Mouse (Mus musculus): ENCODE measurements at regions not wholly inside any gene's neighbourhood (a gene's known extent, or its start where the extent isn't known, plus 50 kb on each side); places are given as distances from the start of the nearest gene placed in this dataset.

DNA sequence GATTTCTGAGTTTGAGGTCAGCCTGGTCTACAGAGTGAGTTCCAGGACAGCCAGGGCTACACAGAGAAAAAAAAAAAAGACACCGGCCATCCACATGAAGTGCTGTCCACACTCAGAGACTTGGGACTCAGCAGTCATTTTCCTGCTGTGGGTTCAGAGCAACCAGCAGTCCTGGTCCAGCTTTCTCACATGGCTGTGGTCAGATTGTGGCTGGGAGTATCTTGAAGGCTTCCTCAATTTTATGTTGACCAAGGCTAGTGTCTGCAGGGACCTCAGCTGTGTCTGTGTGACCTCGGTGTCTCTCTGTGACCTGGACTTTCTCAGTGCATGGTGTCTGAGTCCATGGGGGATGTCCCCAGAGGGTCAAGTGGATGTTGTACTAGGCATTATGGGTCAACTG, 90.7 kb upstream of the Runx3 start:
- in situ Hi-C loops (cut with MboI; ENCODE audit: low pct_unique_long_range_greater_than_20kb in 1 of 2, low sequenced_read_pairs in 2 of 2, unreplicated experiment in 1 of 2) = no loop called here

DNA sequence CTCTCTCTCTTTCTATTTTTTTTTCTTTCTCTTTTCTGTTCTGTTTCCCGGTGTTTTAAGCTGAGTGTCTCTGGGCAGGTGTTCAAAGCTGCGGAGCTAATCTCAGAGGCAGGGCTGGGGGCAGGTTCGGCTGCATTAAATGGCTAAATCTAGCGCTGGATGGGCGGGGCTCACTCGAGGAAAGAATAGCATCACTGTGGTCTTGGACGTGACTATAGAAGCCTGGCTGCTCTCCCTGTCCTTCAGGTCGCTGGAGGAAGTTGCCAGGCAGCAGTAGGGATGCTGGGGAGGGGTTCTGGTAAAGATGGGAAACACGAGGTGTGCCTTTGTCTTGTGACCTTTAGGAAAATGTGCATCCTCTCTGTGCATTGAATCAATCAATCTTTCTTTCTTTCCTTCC, 88.0 kb upstream of the Runx3 start:
- in situ Hi-C loops (cut with MboI; ENCODE audit: low pct_unique_long_range_greater_than_20kb in 1 of 2, low sequenced_read_pairs in 2 of 2, unreplicated experiment in 1 of 2) = no loop called here

DNA sequence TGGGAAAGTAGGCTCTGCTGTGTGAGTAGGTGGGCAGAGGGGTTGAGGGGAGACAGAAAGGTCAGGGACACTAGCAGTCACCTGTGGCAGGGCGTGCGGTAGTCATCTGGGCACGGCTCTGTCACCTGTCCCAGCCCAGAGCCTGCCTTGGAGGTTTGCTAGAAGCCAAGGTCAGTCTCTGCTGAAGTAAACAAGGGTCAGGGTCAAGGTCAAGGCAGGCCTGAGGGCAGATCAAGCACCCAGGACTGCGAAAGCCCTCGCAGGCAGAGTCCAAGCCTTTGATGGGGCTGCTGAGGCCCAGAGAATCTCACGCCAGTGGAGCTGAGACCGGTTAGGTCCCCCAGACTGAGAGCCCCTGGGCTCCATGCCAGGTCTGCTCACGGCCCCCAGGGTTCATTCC, 87.2 kb upstream of the Runx3 start:
- in situ Hi-C loops (cut with MboI; ENCODE audit: low pct_unique_long_range_greater_than_20kb in 1 of 2, low sequenced_read_pairs in 2 of 2, unreplicated experiment in 1 of 2) = no loop called here

DNA sequence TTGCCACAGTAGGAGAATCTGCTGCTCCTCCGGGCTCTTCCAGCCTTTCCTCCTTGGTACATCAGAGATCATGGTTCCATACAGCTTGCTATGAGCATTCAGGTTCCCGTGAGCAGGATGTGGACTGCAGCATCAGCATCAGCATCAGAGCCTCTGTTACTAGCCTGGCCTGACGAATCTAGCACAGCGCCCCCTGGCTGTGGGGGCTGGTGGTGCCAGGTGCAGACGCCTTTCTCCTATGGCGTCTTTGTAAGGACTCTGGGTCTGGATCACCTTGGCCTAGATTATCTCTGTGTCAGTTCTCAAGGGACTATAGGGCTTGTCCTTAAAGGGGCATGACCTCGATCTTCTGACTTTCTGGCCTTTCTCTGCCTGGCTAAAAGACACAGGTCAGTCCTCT, 86.0 kb upstream of the Runx3 start:
- in situ Hi-C loops (cut with MboI; ENCODE audit: low pct_unique_long_range_greater_than_20kb in 1 of 2, low sequenced_read_pairs in 2 of 2, unreplicated experiment in 1 of 2) = no loop called here

DNA sequence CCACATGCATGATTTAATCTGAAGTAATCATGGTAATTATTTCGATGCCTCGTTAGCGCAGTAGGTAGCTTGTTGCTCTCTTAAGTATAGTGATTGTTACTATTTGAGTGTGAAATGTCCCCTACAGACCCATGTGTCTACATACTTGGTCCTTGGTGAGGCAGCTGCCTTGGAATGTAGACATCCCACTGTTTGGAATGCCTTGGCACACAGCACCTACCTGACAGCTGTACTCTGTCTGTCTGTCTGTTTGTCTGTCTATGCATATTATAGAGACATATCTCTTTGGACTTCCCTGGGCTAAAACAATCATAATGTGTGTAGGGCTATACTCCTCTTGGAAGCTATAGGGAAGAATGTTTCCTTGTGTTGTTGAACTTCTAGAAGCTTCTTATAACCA, 83.7 kb upstream of the Runx3 start:
- in situ Hi-C loops (cut with MboI; ENCODE audit: low pct_unique_long_range_greater_than_20kb in 1 of 2, low sequenced_read_pairs in 2 of 2, unreplicated experiment in 1 of 2) = no loop called here

DNA sequence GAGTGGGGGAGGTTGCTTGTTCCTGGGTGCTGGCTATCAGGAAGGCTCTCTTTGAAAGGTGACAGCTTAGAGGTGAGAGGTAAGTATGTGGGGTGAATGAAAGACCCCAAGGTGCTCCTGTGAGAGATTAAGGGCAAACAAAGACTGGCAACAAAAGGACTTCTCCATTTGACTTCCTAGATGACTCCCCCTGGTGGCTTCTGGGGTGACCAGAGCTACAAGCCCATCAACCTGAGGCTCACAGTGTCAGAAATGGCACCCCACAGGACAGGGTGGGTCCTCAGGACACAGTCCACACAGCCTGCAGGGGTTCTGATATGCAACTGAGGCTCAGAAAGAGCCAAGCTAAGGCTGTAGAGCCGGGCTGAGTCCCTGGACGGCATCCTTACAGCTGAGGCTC, 81.2 kb upstream of the Runx3 start:
- in situ Hi-C loops (cut with MboI; ENCODE audit: low pct_unique_long_range_greater_than_20kb in 1 of 2, low sequenced_read_pairs in 2 of 2, unreplicated experiment in 1 of 2) = no loop called here

DNA sequence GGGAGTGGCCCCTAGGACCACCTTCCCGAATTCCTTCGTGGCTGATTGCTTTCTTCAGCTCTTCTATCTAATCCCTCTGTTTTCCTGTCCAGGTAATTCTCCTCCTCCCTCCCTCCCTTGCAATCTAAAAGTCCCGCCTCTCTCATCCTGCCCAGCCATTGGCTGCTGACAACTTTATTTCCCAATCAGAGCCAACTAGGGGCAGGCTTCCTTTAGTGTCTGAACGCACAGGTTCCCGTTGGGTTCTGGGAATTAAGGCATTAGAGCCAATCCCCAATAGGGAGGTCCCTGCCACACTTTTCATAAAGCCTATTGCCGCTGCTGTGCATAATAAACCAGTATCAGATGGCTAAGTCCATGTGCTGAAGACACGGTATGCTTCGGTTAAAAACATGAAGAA, 78.5 kb upstream of the Runx3 start:
- in situ Hi-C loops (cut with MboI; ENCODE audit: low pct_unique_long_range_greater_than_20kb in 1 of 2, low sequenced_read_pairs in 2 of 2, unreplicated experiment in 1 of 2) = no loop called here

DNA sequence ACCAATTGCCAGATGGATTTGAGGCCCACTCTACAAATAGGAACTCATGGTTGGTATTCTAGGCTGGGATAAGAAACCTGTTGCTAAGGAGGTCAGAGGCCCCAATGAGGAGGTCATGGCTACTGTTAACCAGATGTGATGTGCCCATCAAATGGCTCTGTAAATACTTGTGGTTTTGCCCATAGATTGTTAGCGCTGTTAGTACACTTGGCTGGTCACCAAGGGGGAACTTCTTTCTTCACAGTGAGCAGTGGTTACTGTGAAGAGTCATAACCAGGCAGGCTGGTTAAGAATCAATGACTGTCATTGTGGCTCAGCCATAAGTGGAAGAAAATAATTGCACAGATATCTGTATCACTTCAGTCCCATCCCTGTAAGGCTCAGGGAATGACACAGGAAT, 78.0 kb upstream of the Runx3 start:
- in situ Hi-C loops (cut with MboI; ENCODE audit: low pct_unique_long_range_greater_than_20kb in 1 of 2, low sequenced_read_pairs in 2 of 2, unreplicated experiment in 1 of 2) = no loop called here

DNA sequence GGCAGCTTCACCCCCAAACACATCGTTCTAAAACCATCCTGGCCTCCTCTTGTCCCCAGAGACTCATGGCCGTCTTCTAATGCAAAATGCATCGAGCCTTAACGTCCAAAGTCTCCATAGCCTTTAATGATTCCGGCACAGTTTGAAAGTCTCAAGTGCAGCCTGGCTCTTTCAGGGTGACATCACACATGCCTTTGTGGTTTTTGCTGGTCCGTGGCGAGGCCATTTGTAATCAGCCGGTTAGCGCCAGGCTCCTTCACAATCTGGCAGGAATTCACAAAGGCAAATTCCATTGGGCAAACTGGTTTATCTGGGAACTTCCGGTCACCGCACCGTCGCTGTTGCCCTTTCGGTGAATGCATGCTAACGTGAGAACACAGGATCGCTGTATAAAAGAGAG, 75.4 kb upstream of the Runx3 start:
- in situ Hi-C loops (cut with MboI; ENCODE audit: low pct_unique_long_range_greater_than_20kb in 1 of 2, low sequenced_read_pairs in 2 of 2, unreplicated experiment in 1 of 2) = no loop called here

DNA sequence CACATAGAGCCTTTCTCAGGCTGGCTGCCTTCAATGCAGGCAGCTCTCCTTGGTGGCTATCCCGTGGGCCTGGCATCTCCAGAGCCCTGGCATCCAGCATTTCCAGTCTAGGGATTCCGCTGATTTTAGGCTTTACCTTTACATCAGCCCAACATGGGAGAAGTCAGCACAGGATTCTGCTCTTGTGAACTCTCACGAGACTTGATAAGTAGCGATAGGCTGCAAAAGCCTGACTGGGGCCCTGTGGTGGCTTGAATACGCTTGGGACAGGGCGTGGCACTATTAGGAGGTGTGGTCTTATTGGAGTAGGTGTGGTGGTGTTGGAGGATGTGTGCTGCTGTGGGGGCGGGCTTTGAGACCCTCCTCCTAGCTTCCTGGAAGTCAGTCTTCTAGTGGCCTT, 73.8 kb upstream of the Runx3 start:
- in situ Hi-C loops (cut with MboI; ENCODE audit: low pct_unique_long_range_greater_than_20kb in 1 of 2, low sequenced_read_pairs in 2 of 2, unreplicated experiment in 1 of 2) = no loop called here

DNA sequence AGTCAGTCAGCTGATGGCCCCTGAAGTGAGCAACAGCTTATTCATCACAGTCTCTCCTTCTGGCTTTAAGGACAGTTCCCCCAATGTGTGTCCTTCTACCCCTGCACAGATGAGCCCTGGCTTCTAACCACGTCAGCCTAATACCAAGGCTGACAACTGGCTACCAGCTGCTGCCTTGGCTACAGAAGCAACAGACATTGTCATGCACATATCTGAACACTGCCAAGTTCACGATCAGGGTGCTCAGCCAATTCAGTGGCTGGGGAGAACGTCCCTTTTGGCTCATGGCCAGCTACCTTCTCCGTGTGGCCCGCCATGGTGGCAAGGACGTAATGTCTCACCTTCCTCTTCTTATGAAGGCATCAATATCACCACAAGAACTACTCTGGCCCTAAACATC, 73.2 kb upstream of the Runx3 start:
- in situ Hi-C loops (cut with MboI; ENCODE audit: low pct_unique_long_range_greater_than_20kb in 1 of 2, low sequenced_read_pairs in 2 of 2, unreplicated experiment in 1 of 2) = no loop called here

DNA sequence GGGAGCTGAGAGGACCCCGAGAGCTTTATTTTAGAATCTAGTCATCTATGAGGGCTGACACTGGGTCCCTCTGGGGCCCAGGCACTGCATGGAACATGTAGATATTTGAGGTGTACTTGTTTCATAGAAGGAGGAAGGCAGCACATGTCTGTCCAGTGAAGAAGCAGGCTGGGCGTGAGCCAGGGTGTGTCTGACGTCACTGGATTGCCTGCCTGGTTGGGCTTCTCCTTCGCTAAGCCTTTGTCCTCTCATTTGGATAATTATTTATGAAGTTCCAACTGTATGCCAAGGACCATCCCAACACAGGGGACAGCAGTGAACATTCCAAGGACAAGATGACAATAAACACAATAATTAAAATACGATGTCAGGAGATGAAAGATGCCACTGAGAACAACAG, 72.7 kb upstream of the Runx3 start:
- in situ Hi-C loops (cut with MboI; ENCODE audit: low pct_unique_long_range_greater_than_20kb in 1 of 2, low sequenced_read_pairs in 2 of 2, unreplicated experiment in 1 of 2) = no loop called here

DNA sequence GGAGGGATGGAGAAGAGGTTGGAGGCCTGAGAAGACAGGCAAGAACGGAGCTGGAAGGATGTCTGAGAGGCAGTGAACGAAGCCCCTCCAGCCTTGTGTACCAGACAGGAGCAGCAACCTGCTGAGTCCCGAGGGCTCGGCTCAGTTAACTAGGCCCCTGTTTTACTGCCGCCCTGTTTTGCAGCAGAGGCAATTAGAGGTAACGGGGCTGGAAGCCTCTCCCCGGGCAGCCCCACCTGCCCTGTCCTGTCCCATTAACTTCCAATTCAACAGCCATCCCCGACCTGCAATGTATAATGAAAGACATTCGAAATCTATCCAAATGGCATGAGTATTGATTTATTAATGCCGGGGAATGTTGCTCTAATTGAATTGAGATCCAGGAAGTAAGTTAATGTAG, 70.5 kb upstream of the Runx3 start:
- in situ Hi-C loops (cut with MboI; ENCODE audit: low pct_unique_long_range_greater_than_20kb in 1 of 2, low sequenced_read_pairs in 2 of 2, unreplicated experiment in 1 of 2) = no loop called here

DNA sequence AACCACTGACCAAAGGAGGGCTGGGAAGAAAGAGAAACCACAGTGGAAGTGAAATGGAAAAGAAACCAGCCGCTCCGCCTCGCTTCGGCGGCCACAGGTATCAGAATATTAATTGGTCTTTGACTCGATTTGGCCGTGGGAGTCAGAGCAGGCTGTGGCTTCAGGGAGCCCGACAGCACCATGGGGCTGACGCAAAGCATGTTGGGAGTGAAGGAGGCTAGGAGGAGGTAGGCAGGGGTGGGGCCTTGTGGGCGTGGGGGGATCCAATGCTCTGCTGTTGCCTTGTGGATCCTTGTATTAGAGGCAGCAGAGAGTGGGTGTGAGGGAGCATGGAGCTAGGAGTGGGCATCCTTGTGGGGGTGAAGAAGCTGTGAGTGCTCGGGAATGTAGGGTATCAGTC, 69.0 kb upstream of the Runx3 start:
- in situ Hi-C loops (cut with MboI; ENCODE audit: low pct_unique_long_range_greater_than_20kb in 1 of 2, low sequenced_read_pairs in 2 of 2, unreplicated experiment in 1 of 2) = no loop called here

DNA sequence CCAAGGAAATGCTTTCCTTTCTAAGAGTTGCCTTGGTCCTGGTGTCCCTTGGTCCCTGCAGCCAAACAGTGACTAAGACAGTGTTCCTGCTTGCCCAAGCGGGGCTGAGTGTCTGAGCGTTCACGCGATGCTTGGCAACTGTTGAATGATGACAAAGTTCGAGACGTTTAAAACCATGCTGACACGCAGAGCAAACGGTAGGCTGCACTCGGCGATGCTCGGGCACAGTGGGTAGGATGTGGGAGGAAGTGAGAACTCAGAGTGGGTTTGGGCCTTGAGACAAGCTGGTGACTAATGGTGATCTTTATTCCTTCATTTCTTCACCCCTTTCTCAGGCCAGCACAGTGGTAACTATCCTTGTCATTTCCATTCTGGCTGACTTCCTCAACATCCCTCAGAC, 66.9 kb upstream of the Runx3 start:
- in situ Hi-C loops (cut with MboI; ENCODE audit: low pct_unique_long_range_greater_than_20kb in 1 of 2, low sequenced_read_pairs in 2 of 2, unreplicated experiment in 1 of 2) = no loop called here

DNA sequence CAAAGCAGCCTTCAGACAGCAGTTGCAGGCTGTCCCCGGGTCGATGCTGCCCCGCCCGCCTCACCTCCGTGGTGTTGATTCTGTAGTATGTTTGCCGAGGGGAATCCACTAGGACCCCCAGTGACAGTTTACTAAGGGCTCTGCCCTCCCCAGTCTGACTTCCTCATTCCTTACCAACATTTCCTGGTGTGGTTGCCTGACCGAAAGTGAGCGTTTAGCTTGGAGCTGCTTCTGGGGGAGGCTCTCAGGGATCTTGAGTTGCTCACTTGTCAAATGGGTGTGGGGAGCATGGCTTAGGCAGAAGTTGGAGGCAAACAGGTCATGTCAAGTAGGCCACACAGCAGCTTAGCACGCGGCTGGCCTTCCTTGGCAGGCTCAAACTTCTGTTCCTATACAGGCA, 66.1 kb upstream of the Runx3 start:
- in situ Hi-C loops (cut with MboI; ENCODE audit: low pct_unique_long_range_greater_than_20kb in 1 of 2, low sequenced_read_pairs in 2 of 2, unreplicated experiment in 1 of 2) = no loop called here

DNA sequence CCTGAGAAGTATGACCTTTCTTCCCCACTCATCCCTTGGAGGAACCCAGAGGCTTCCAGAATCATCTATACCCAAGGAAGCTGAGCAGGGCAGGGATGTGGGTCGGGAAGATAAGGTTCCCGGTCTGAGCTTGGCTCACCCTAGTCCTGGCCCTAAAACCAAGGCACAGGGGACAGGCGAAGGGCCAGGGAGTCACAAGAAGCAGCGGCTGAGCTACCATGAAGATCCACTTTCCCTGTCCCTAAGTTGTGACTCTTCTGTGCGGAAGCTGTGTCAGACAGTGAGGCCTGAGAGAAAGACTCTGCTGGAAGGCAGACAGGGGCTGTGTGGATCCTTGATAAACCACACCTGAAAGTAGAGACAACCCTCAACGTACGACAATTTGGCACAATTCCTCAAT, 64.1 kb upstream of the Runx3 start:
- in situ Hi-C loops (cut with MboI; ENCODE audit: low pct_unique_long_range_greater_than_20kb in 1 of 2, low sequenced_read_pairs in 2 of 2, unreplicated experiment in 1 of 2) = no loop called here

DNA sequence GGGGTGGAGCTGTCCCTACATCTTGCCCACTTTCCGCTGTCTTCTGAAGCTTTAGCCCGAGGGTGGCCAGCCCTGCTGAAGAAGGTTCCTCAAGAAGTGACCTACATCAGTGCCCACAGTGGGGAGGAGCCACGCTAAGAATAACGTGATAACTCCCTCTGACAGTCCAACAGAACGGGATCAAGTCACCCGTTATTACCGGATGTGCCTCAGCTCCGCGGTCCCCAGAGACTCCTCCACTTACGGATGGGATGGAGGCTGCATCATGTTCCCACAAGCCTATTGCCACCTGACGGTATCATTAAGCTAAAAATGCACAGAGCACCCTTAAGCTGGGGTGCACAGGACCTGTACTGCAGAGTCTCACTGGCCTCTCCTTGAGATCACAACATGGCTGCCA, 63.2 kb upstream of the Runx3 start:
- in situ Hi-C loops (cut with MboI; ENCODE audit: low pct_unique_long_range_greater_than_20kb in 1 of 2, low sequenced_read_pairs in 2 of 2, unreplicated experiment in 1 of 2) = no loop called here

DNA sequence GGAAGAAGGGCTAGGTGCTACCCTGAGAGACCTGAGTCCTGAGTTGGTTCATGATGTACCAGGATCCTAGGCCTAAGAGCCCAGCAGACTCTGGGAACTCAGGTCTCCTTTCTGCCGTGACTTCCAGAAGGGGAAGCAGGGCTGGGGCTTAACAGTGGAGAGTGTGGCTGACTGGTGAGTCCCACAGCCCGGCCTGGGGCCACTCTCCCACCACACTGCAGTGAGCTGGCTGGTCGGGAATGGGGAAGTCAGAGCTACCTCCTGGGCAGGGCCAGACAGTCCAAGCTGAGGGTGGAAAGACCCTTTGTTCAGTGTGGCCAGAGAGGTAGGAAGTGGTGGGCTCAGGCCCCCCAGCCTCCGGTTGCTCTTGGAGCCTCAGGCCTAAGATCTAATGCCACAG, 61.6 kb upstream of the Runx3 start:
- in situ Hi-C loops (cut with MboI; ENCODE audit: low pct_unique_long_range_greater_than_20kb in 1 of 2, low sequenced_read_pairs in 2 of 2, unreplicated experiment in 1 of 2) = no loop called here

DNA sequence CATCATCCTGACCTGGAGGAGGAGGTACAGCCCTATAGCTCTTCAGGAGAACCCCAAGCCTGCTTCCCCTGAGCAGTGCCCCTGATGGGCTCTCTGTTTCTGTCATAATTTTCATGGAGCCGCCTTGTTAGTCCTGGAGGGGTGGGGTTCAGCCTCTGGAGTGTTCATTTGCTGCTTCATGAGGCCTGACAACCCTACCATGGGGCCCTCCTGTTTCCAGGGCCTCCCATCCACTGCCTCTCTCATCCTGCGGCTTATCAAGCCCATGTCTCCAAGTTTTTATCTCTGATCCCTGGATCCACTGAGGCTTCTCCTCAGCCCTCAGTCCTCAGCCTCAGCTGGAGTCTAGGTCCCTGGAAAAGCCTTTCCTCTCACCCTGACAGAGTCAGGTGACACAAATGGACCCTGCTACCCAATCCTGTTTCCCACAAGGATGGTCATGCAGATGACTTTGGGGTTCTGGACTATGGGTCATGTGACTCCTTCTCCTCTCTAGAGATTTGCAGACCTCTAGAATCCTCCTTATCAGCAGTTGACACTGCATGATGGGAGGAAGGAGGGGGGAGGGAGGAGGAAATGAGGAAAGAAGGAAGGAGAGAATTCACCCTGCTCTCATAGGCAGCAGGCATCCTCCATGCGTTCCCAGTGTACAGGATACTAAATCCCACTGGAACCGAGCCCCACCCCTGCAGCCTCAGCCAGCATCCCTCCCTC, 59.3 kb upstream of the Runx3 start:
- in situ Hi-C loops (cut with MboI; ENCODE audit: low pct_unique_long_range_greater_than_20kb in 1 of 2, low sequenced_read_pairs in 2 of 2, unreplicated experiment in 1 of 2) = no loop called here

Data from mouse embryonic stem cell (cell line).